Mouse (Mus musculus): ENCODE data around the gene Bbs7.

GRCm38 (mm10) chr3:36551851-36552384, 61.4 kb downstream of the Bbs7 start:
- TF ChIP-seq CTCF (IDR thresholded peaks at IDR 0.05; ENCODE audit: low read depth): no peak
- no peak for TF ChIP-seq EP300 (IDR thresholded peaks at IDR 0.05; ENCODE audit: low read depth)

All from heart, postnatal 0 days (tissue).